Mouse (Mus musculus) bone marrow macrophage, adult 2 months (primary cell): Measurements from ENCODE around the gene Zfp784.

ENCODE experiments used
- CTCF ChIP-seq: IDR thresholded peaks from 2 replicates; pipeline ENCODE4 v1.5.1; 2012; ENCODE audit warnings: low read depth, mild to moderate bottlenecking, low read length, moderate library complexity
- POLR2A ChIP-seq: IDR thresholded peaks from 2 replicates; pipeline ENCODE4 v1.6.1; 2012; ENCODE audit warnings: mild to moderate bottlenecking, low read depth, low read length, borderline replicate concordance

DNA sequence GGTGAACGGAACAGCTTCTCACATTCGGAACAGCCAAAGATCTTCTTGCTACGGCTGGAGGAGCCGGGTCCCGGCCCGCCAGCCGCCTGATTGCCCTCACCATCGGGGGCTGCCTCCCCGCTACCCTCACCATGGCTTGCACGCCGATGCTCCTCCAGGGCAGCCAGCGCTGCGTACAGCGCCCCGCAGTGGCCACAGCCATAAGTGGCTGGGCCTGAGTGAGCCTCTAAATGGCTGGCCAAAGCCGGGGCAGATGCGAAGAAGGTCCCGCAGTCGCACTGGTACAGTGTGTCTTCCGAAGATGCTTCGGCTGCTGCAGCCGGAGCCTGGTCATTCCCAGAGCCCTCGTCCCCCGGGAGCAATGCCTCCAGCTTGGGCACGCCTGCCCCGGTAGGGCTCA is 30.0 kb downstream of the Zfp784 start:
- TF ChIP-seq POLR2A (no peak), CTCF (no peak)
